Mouse (Mus musculus) spleen, adult 2 months (tissue): Measurements from ENCODE around the gene Pafah1b2. TPM values are rescaled to one million over a fixed set of nuclear protein-coding genes. Genes with fewer than 3 reads are reported as not detected.

Experiments
- DNase-seq, 2 experiments: peaks; one replicate each; pipeline versions ENCODE4 v3.0.0 to v3.0.0-alpha.2; 2012 to 2021; ENCODE audit warnings: low spot score in 2 of 2, low read depth in 1 of 2
- H3K27ac ChIP-seq: fragments of 200-500 bp; 2 replicates; pipeline ENCODE4 v1.5.1; 2012; ENCODE audit warnings: low read length, inconsistent platforms; ENCODE audit not compliant: insufficient read depth
- H3K27me3 ChIP-seq: fragments of 200-500 bp; 2 replicates; pipeline ENCODE4 v1.6.1; 2012; ENCODE audit warnings: mild to moderate bottlenecking, moderate library complexity, low read length, inconsistent platforms; ENCODE audit not compliant: control insufficient read depth, insufficient read depth
- H3K36me3 ChIP-seq: fragments of 200-500 bp; 2 replicates; pipeline ENCODE4 v1.6.1; 2012; ENCODE audit warnings: mild to moderate bottlenecking, low read length, inconsistent platforms; ENCODE audit not compliant: control insufficient read depth, insufficient read depth
- H3K4me1 ChIP-seq: fragments of 200-500 bp; 2 replicates; pipeline ENCODE4 v1.6.1; 2011; ENCODE audit warnings: inconsistent platforms; ENCODE audit not compliant: control insufficient read depth, insufficient read depth, insufficient read length
- H3K4me3 ChIP-seq: fragments of 200-500 bp; 2 replicates; pipeline ENCODE4 v1.5.1; 2011; ENCODE audit warnings: mild to moderate bottlenecking, inconsistent platforms; ENCODE audit not compliant: insufficient read depth, insufficient read length; ENCODE audit errors: extremely low read depth
- CTCF ChIP-seq: fragments of 200-500 bp; IDR thresholded peaks from 2 replicates; pipeline ENCODE4 v1.5.1; 2011; ENCODE audit warnings: mild to moderate bottlenecking, inconsistent platforms; ENCODE audit not compliant: insufficient read depth, insufficient read length, insufficient replicate concordance; ENCODE audit errors: extremely low read depth
- POLR2A ChIP-seq: fragments of 200-500 bp; IDR thresholded peaks from 2 replicates; pipeline ENCODE4 v1.6.1; 2011; ENCODE audit warnings: low read depth, low read length, inconsistent platforms
- WGBS: fragments of 180-500 bp; shearing (Covaris S2); methylation state at CpG from one replicate; pipeline ENCODE4 v1.1.7; 2018; 5-methylcytosine and 5-hydroxymethylcytosine counted together
- polyA plus RNA-seq: library from polyadenylated mRNA; depleted of rRNA; stranded (reverse); fragments of >200 nt; gene quantifications from 2 replicates; pipeline ENCODE4 v1.2.3, GENCODE M21; 2012

Pafah1b2 gene
- polyA plus RNA-seq, 1 experiment: 12.1 TPM

GRCm38 (mm10) chr9:45959661-45960060 lies 52.8 kb downstream of the Pafah1b2 start:
- TF ChIP-seq CTCF: no peak
- no peak for TF ChIP-seq POLR2A
- H3K4me3 ChIP-seq: no peak overlapping the region
- no peak overlapping the region for H3K27ac ChIP-seq
- DNase-seq: no peak
- no peaks in the 10 kb centered on the region for H3K27me3 ChIP-seq
- WGBS: 46% methylated on average over 7 of the region's 7 CpGs
- no peaks in the 10 kb centered on the region for H3K36me3 ChIP-seq
- peaks cover 4% of the 10 kb centered on the region; the same call in 1 of the 2 replicates for H3K4me1 ChIP-seq

DNA sequence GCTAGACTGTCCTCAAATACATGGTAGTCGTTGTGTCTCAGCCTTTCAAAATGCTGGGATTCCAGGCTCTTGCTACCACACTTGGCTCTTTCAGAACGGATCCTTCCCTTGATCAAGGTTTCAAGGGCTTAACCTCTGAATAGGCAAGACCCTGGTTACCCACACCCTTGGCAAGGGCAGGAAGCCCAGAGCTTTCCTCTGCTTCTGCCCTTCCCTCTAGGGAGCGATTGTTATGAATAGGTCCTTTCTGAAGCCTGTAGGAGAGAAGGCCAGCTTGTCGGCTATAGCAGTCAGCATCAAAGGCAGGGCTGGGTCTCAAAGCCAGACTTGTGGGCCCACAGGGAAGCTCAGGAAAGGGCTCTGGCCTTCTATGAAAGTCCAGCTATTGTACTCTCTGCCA lies 53.6 kb downstream of the Pafah1b2 start:
- no peak for DNase-seq
- WGBS: 80% methylated on average over 4 of the region's 4 CpGs
- H3K4me1 ChIP-seq: peaks cover 4% of the 10 kb centered on the region; the same call in 1 of the 2 replicates
- no peaks in the 10 kb centered on the region for H3K36me3 ChIP-seq
- H3K27me3 ChIP-seq: no peaks in the 10 kb centered on the region
- TF ChIP-seq POLR2A: no peak
- H3K27ac ChIP-seq: no peak overlapping the region
- H3K4me3 ChIP-seq: no peak overlapping the region

- DNase-seq: no peak
Measured at GRCm38 (mm10) chr9:45958023-45958670, 54.3 kb downstream of the Pafah1b2 start.

GRCm38 (mm10) chr9:45955107-45955963 lies 57.2 kb downstream of the Pafah1b2 start, which contains the start of gene Sidt2:
Gene Sidt2 (minus strand): TSS chr9:45955258.
- WGBS: 3% methylated on average over 48 of the region's 48 CpGs
- Histone ChIP-seq H3K4me3 (peak within 1 kb of the TSS; percentile 85), H3K4me1 (peaks cover 7% of the 10 kb centered on the region; the same call in 1 of the 2 replicates), H3K27me3 (no peaks in the 10 kb centered on the region), H3K36me3 (peaks cover 5% of the 10 kb centered on the region; the same call in 1 of the 2 replicates), H3K27ac (peak within 1 kb of the TSS; percentile 92)
- TF ChIP-seq CTCF: no peak
- peak; percentile 34; the same call in 1 of the 2 replicates for TF ChIP-seq POLR2A
- DNase-seq: peak; percentile 76 to 89

More at GRCm38 (mm10) chr9:45958023-45958670, 54.3 kb downstream of the Pafah1b2 start:
- no peaks in the 10 kb centered on the region for H3K27me3 ChIP-seq
- H3K27ac ChIP-seq: no peak overlapping the region
- no peaks in the 10 kb centered on the region for H3K36me3 ChIP-seq
- WGBS: 81% methylated on average over 7 of the region's 7 CpGs
- H3K4me3 ChIP-seq: no peak overlapping the region
- H3K4me1 ChIP-seq: peaks cover 6% of the 10 kb centered on the region; the same call in 1 of the 2 replicates
- TF ChIP-seq CTCF (no peak), POLR2A (no peak)

DNA sequence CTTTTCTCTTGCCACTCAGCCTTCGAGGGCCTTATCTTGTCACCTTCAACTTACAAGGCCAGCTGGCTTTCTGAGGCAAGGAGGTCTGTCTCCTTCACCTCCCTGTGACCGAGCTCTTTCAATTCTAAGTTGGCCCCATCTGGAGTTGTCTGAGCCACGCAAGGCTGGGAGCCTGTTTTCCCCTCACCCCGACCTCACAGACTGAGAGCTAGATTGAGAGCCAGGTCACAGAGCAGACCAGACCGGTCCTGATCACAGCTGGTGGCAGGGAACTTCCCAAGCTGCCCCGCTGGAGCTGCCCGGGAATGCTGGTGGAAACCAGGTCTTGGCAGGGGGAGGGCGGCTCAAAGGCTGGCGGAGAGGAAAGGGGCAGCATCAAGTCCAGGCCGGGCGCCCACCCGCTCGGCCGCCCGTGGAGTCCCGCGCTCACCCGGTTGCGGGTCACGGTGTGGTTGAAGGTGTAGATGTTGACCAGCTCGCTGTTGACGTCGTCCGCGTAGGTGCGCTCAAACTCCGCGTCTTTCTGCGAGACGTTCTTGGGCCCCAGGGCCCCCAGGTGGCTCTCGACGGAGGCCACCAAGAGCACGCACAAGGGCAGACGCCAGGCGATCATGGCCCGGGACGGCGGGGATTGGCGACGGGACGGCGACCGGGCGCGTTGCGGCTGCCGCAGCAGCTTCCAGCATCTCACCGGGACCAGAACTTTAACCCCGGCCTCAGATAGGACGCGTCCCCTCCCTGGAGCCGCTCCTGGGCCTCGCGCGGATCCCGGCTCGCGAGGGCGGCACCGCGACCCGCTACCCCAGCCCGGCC lies 58.0 kb downstream of the Pafah1b2 start:
- peak; percentile 32 to 44 for DNase-seq
- H3K27me3 ChIP-seq: no peaks in the 10 kb centered on the region
- 1% methylated on average over 61 of the region's 63 CpGs for WGBS
- H3K4me1 ChIP-seq: peaks cover 7% of the 10 kb centered on the region; the same call in 1 of the 2 replicates
- H3K27ac ChIP-seq: peak overlapping the region; percentile 92
- H3K4me3 ChIP-seq: peak overlapping the region; percentile 85
- peaks cover 13% of the 10 kb centered on the region for H3K36me3 ChIP-seq
- TF ChIP-seq POLR2A: no peak
- TF ChIP-seq CTCF: no peak

GRCm38 (mm10) chr9:45953511-45954293 lies 58.8 kb downstream of the Pafah1b2 start:
- Histone ChIP-seq H3K4me1 (peaks cover 7% of the 10 kb centered on the region; the same call in 1 of the 2 replicates), H3K36me3 (peaks cover 17% of the 10 kb centered on the region), H3K27me3 (no peaks in the 10 kb centered on the region), H3K27ac (peak overlapping the region; percentile 92), H3K4me3 (peak overlapping the region; percentile 85)
- DNase-seq: no peak
- TF ChIP-seq CTCF: no peak
- no peak for TF ChIP-seq POLR2A
- WGBS: 38% methylated on average over 13 of the region's 13 CpGs
